Mouse (Mus musculus) lung, postnatal 0 days (tissue): ENCODE measurements around the gene Pik3r3.
"Not testable (repeated sequence)": the region's sequence is repeated elsewhere in the genome, so short reads cannot be mapped to it uniquely, and the experiment has no call there.

ENCODE experiments used
- CTCF ChIP-seq: IDR thresholded peaks from 2 replicates; pipeline ENCODE4 v1.5.1; 2016; ENCODE audit warnings: antibody characterized with exemption, mild to moderate bottlenecking
- EP300 ChIP-seq: IDR thresholded peaks from 2 replicates; pipeline ENCODE4 v1.6.1; 2016; ENCODE audit warnings: antibody characterized with exemption, mild to moderate bottlenecking, control low read depth

GRCm38 (mm10) chr4:116245926-116246325, 24.5 kb downstream of the Pik3r3 start:
- TF ChIP-seq CTCF: peak; percentile 71
- not testable (repeated sequence) for TF ChIP-seq EP300
